Mouse (Mus musculus) embryonic facial prominence, embryonic 11.5 days (tissue): Measurements from ENCODE around the gene Sycp2. TPM values are rescaled to one million over a fixed set of nuclear protein-coding genes. Genes with fewer than 3 reads are reported as not detected.
A peak's percentile ranks its signal among the peaks of the same experiment; 100 is the strongest.

Source experiments
- ATAC-seq: fragments of 200-750 bp; cut with Nextera tagmentation; replicated peaks from 2 replicates; pipeline ENCODE4 v1.8.0; 2017; ENCODE audit warnings: low read depth; ENCODE audit not compliant: insufficient number of reproducible peaks, low FRiP score, low TSS enrichment
- DNase-seq: peaks from one replicate; pipeline ENCODE4 v3.0.0-alpha.2; 2015; ENCODE audit warnings: low spot score
- H3K27ac ChIP-seq: fragments of 300-500 bp; sonication (generic); replicated peaks from 2 replicates; pipeline ENCODE4 v1.5.1; 2014; ENCODE audit warnings: mild to moderate bottlenecking, low read depth, low read length, control low read depth
- H3K27me3 ChIP-seq: fragments of 300-500 bp; sonication (generic); 2 replicates; pipeline ENCODE4 v1.6.1; 2014; ENCODE audit warnings: mild to moderate bottlenecking, low read length, moderate library complexity, mixed read lengths; ENCODE audit not compliant: control insufficient read depth, insufficient read depth
- H3K36me3 ChIP-seq: fragments of 300-500 bp; sonication (generic); replicated peaks from 2 replicates; pipeline ENCODE4 v1.6.1; 2014; ENCODE audit warnings: low read depth, mild to moderate bottlenecking, low read length, moderate library complexity, mixed read lengths; ENCODE audit not compliant: control insufficient read depth, insufficient read depth
- H3K4me1 ChIP-seq: fragments of 300-500 bp; sonication (generic); 2 replicates; pipeline ENCODE4 v1.6.1; 2014; ENCODE audit warnings: low read length, mixed read lengths; ENCODE audit not compliant: control insufficient read depth, insufficient read depth
- H3K4me2 ChIP-seq: fragments of 300-500 bp; sonication (generic); 2 replicates; pipeline ENCODE4 v1.6.1; 2014; ENCODE audit warnings: low read depth, mild to moderate bottlenecking, control low read depth, low read length, moderate library complexity
- H3K4me3 ChIP-seq: fragments of 300-500 bp; sonication (generic); 2 replicates; pipeline ENCODE4 v1.5.1; 2014; ENCODE audit warnings: low read depth, low read length, control low read depth
- H3K9ac ChIP-seq: fragments of 300-500 bp; sonication (generic); replicated peaks from 2 replicates; pipeline ENCODE4 v1.6.1; 2014; ENCODE audit warnings: mild to moderate bottlenecking, control low read depth, low read length
- H3K9me3 ChIP-seq: fragments of 300-500 bp; sonication (generic); replicated peaks from 2 replicates; pipeline ENCODE4 v1.6.1; 2016; ENCODE audit warnings: mild to moderate bottlenecking, low read length, inconsistent platforms, mixed read lengths; ENCODE audit not compliant: control insufficient read depth
- WGBS: fragments of 180-500 bp; shearing (Covaris S2); extraction: QIAGEN DNeasy Blood & Tissue Kit; methylation state at CpG from one replicate; pipeline ENCODE4 v1.1.7; 2014; 5-methylcytosine and 5-hydroxymethylcytosine counted together
- polyA plus RNA-seq: library from polyadenylated mRNA; unstranded; fragments of >200 nt; fragmentation: Nextera tagmentation; extraction: Ambion mirVana; gene quantifications from 2 replicates; pipeline ENCODE4 v1.2.1, GENCODE M21; 2014

The Sycp2 gene
- polyA plus RNA-seq: 0.06 and 0.07 TPM in 2 replicates

DNA sequence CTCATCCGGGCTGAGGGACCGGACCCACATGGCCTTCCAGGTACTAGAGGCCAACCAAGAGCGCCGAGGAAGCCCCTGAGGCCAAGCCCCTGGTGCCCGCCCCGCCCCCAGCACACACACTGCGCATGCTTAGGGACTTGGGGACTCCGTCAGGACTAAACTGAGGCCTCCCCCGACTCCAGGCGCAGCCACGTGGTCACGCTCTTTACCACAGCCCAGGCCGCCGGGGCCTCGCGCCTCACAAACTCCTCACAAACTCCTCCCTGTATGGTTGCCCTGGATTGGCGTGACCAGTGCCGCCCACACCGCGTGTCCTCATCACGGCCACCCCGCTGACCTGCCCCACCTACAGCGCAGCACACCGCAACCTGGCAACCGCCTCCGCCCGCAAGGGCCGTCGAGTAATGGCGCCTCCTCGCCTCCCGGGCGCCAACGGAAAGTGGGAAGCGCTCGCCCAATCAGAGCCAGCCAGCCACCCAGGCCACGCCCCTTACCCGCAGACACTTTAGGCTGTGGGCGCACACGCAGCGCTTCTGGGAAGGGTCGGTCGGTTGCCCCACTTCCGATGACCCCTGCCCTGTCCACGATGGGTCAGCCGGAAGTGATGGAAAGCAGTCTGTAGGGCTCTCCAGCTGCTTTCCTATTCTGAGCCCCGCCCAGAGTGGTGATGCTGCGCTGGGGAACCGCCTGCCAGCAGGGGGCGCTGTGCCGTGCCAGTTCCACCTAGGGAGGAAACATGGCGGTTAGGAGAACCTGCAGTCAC lies at the start of gene Sycp2:
Sycp2 (minus strand) TSS at position 633 of the 763 bp plus-strand sequence.
- Histone ChIP-seq H3K9me3 (no peaks in the 10 kb centered on the region), H3K27me3 (no peaks in the 10 kb centered on the region), H3K4me1 (no peaks in the 10 kb centered on the region), H3K4me3 (no peak within 1 kb of the TSS), H3K9ac (no peak within 1 kb of the TSS), H3K27ac (no peak within 1 kb of the TSS), H3K4me2 (no peak within 1 kb of the TSS), H3K36me3 (no peaks in the 10 kb centered on the region)
- DNase-seq (no peak), ATAC-seq (peak; percentile 67; the same call in 1 of the 2 replicates)
- 86% methylated on average over 51 of the region's 52 CpGs for WGBS

DNA sequence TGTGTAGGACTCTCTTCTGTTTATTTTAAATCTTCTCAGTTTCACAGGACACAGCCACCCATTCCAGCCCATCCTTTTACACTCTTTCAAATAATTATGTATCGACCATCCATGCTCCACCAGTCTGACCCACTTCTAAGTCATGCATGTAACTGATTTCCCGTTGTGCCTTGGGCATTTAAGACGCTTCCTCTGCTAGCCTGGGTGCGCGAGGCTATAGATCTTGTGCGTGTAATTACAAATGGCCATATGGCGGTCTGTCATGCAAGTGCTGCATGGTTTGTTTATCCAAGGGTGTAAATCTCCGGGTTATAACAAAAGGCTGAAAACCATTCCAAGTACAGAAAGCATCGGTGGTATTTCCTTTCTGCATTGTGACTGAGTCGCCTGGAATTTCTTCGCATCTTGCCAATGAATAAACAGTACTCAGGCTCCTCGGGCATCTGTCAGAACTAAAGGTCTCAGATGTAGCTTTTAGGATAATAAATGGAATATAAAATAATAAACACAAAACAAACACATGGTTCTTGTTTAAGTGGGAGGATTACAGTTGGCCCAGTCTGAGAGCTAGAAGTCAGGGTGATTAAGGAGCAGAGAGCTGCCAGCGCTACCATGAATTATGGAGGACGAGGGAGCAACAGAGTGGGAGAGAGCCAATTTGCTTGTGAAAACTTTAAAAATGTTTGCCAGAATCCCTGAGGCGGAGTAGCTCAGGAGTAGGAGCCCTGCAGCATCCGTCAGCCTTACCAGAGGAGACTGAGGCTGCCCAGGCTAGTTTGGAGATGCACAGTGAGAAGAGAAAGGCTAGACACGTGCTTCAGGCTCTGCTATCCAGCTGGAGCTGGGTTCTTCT lies 47.4 kb upstream of the Sycp2 start:
- peak; percentile 41 for ATAC-seq
- Histone ChIP-seq H3K4me3 (no peak overlapping the region), H3K27me3 (no peaks in the 10 kb centered on the region), H3K4me1 (peaks cover 2% of the 10 kb centered on the region; the same call in 1 of the 2 replicates), H3K27ac (peak overlapping the region; percentile 70), H3K9me3 (no peaks in the 10 kb centered on the region), H3K9ac (no peak overlapping the region), H3K4me2 (no peak overlapping the region), H3K36me3 (no peaks in the 10 kb centered on the region)
- DNase-seq: peak; percentile 60
- WGBS: 41% methylated on average over 17 of the region's 17 CpGs

DNA sequence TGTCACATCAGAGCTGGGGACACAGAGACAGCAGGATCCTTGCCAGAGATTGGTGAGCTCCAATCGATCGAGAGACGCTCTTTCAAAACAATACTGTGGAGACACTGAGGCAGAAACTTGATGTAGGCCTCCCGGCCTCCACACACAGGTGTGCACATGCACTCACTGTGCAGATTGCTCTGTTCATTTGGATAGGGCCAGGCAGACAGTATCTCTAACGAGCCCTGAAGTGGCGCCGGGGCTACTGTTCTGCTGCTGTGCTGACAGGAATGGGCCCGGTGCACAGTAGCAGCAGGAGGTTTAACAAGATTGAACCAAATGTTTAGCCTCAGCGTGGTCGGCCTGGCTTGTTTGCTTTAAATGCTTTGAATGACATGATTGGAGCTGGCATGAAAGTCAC lies 43.5 kb upstream of the Sycp2 start:
- no peaks in the 10 kb centered on the region for H3K27me3 ChIP-seq
- H3K4me1 ChIP-seq: peaks cover 2% of the 10 kb centered on the region; the same call in 1 of the 2 replicates
- no peak for ATAC-seq
- no peak overlapping the region for H3K4me3 ChIP-seq
- H3K4me2 ChIP-seq: no peak overlapping the region
- H3K36me3 ChIP-seq: no peaks in the 10 kb centered on the region
- no peak for DNase-seq
- WGBS: 65% methylated on average over 10 of the region's 10 CpGs
- H3K9me3 ChIP-seq: no peaks in the 10 kb centered on the region
- no peak overlapping the region for H3K9ac ChIP-seq
- H3K27ac ChIP-seq: no peak overlapping the region

DNA sequence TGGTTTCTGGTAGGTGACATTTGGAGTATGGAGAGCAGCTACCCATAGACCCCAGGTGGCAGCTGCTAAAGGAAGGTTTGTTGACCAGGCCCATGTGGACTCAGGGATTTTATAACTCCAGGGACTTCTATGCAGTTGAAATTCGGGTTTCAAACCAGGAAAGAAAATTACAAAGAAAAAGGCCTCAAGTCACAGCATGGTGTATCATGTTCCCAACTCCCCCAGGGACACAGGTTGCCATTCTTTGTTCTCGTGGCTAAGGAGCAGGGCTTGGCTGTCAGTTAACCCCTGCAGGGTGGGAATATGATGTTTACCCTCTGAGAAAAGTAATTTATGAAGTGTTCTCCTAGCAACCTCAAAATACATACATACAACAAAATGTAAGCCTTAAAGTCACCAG lies 42.8 kb upstream of the Sycp2 start:
- 8% methylated on average over 2 of the region's 2 CpGs for WGBS

DNA sequence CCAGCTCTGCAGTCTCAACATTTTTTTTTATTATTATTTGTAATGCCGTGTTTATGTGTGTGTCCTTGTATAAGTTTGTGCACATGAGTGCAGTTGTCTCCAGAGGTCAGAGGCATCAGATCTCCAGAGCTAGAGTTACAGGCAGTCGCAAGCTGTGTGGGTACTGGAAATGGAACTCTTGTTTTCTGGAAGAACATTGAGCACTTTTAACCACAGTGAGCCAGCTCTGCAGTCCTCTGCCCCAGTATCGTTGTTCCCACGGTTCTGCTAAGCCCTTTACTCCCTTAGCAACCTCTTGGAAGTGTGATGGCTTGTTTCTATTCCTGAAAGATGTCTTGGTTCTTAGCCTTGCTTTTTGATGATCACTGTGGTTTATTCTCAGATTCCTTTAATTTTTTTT lies 41.9 kb upstream of the Sycp2 start:
- WGBS: 82% methylated on average over 4 of the region's 4 CpGs
- no peak for DNase-seq
- no peak overlapping the region for H3K4me2 ChIP-seq

More for the DNA sequence above, 42.8 kb upstream of the Sycp2 start:
- peak; percentile 30 for DNase-seq
- H3K27me3 ChIP-seq: no peaks in the 10 kb centered on the region
- H3K9me3 ChIP-seq: no peaks in the 10 kb centered on the region
- H3K4me2 ChIP-seq: no peak overlapping the region
- no peak overlapping the region for H3K4me3 ChIP-seq
- ATAC-seq: no peak
- H3K9ac ChIP-seq: no peak overlapping the region
- no peaks in the 10 kb centered on the region for H3K36me3 ChIP-seq
- no peak overlapping the region for H3K27ac ChIP-seq
- peaks cover under 1% of the 10 kb centered on the region; the same call in 1 of the 2 replicates for H3K4me1 ChIP-seq

DNA sequence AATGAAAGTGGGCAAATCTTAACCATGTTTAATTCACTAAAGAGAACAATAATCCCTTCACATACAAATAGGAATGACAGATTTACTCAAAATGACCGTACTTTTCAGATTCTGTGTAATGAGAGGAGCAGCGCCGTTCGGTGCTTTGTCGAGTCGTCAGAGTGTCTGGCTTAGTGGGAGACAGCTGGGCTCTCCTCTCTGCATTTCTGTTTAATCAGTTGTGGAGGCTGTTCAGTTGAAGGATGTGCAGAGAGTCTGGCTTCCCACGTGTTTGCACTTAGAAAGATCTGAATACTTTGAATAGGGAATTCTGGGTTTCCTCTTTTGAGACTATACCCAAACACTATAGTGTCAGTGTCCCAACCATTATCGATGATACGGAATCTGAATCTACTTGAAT lies 29.8 kb upstream of the Sycp2 start:
- ATAC-seq (no peak), DNase-seq (no peak)
- H3K4me3 ChIP-seq: no peak overlapping the region
- H3K27me3 ChIP-seq: no peaks in the 10 kb centered on the region
- no peaks in the 10 kb centered on the region for H3K36me3 ChIP-seq
- no peak overlapping the region for H3K4me2 ChIP-seq
- no peak overlapping the region for H3K27ac ChIP-seq
- WGBS: 54% methylated on average over 9 of the region's 9 CpGs
- H3K9me3 ChIP-seq: no peaks in the 10 kb centered on the region
- no peak overlapping the region for H3K9ac ChIP-seq
- no peaks in the 10 kb centered on the region for H3K4me1 ChIP-seq

More for the DNA sequence above, 41.9 kb upstream of the Sycp2 start:
- no peaks in the 10 kb centered on the region for H3K9me3 ChIP-seq
- no peaks in the 10 kb centered on the region for H3K4me1 ChIP-seq
- H3K27ac ChIP-seq: no peak overlapping the region
- H3K4me3 ChIP-seq: no peak overlapping the region
- ATAC-seq: no peak
- no peaks in the 10 kb centered on the region for H3K27me3 ChIP-seq
- H3K36me3 ChIP-seq: no peaks in the 10 kb centered on the region
- no peak overlapping the region for H3K9ac ChIP-seq

DNA sequence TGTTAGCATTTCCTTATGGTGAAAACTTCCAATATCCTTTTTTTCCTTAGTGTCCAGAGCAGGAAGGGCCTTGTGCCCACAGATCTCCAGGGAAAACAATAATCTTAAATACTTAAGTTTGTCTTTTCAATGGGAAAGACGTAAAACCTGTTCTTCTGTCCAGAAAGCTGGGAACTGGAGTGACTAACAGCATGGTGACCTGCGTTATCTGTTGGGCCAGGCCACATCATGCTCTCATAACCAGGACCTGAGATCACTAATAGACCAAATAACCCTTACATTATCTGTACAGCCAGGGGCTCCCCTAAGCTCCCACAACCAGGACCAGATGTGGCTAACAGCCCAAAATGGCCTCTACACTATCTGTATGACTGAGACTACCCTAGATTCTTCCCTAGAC lies 26.4 kb upstream of the Sycp2 start:
- Histone ChIP-seq H3K9ac (no peak overlapping the region), H3K36me3 (no peaks in the 10 kb centered on the region), H3K9me3 (no peaks in the 10 kb centered on the region), H3K4me1 (no peaks in the 10 kb centered on the region), H3K4me3 (no peak overlapping the region), H3K27ac (no peak overlapping the region), H3K4me2 (no peak overlapping the region), H3K27me3 (no peaks in the 10 kb centered on the region)
- ATAC-seq (no peak), DNase-seq (no peak)
- 83% methylated on average over 2 of the region's 2 CpGs for WGBS

DNA sequence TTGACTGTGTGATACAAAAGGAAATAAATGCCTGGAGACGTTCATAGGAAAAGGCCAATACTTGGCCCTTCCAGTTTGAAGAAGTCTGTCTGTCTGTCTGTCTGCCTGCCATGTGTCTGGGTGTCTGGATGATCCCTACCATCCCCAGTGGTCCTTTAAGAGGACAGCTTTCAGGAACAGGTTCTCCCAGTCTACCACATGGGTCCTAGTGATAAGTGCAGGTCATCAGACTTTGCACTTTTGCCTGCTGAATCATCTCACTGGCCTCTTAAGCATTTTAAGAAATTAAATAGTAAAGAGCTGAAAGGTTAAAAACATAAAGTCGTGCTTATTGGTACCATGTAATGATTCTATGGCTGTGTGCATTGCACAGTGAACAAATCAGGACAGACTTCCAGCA lies 26.0 kb upstream of the Sycp2 start:
- Histone ChIP-seq H3K36me3 (no peaks in the 10 kb centered on the region), H3K27me3 (no peaks in the 10 kb centered on the region), H3K4me2 (no peak overlapping the region), H3K4me3 (no peak overlapping the region), H3K27ac (no peak overlapping the region), H3K9ac (no peak overlapping the region), H3K9me3 (no peaks in the 10 kb centered on the region), H3K4me1 (no peaks in the 10 kb centered on the region)
- 77% methylated on average over 2 of the region's 2 CpGs for WGBS
- ATAC-seq (no peak), DNase-seq (no peak)
